ENCODE assay signal across 12 mouse cellular contexts in genomic region chr1:91086325-91086724, GRCm38 (mm10). TPM values are rescaled to one million over a fixed set of nuclear protein-coding genes. Genes with fewer than 3 reads are reported as not detected.
DNase-seq lines count a peak whose midpoint lies in the region; ATAC-seq and TF ChIP-seq lines count a peak whose summit lies in the region.
"Had no signal": no experiment of that assay in that cellular context is flagged by ENCODE, and none has a peak within 500 bp of the region (broad histone marks: within the 10 kb centered on the region; RNA-seq: fewer than 3 reads in every experiment).

No protein-coding gene starts in this region.

- peaks cover 28% of the 10 kb centered on the region for H3K4me1 ChIP-seq in hindbrain, embryonic 10.5 days (replicated peaks)
- peaks cover 15% of the 10 kb centered on the region; the same call in 1 of the 2 replicates for H3K4me1 ChIP-seq in hindbrain, embryonic 13.5 days (replicated peaks)

- no peaks in the 10 kb centered on the region for H3K27me3 ChIP-seq in hindbrain, embryonic 10.5 days (ENCODE audit: insufficient read depth, poor library complexity, severe bottlenecking)
- H3K27me3 ChIP-seq in hindbrain, embryonic 13.5 days: no peaks in the 10 kb centered on the region
- no peaks in the 10 kb centered on the region for H3K27me3 ChIP-seq in C2C12 (ENCODE audit: control insufficient read depth, insufficient read depth, insufficient read length)
- H3K27me3 ChIP-seq: liver, embryonic 15.5 days had no signal

- no peak overlapping the region for H3ac ChIP-seq in C2C12 (ENCODE audit: control insufficient read depth, insufficient read length, low read depth)

- no peak overlapping the region for H3K4me2 ChIP-seq in hindbrain, embryonic 13.5 days
- H3K4me2 ChIP-seq: liver, embryonic 15.5 days had no signal

- DNase-seq in hindbrain, embryonic 10.5 days (ENCODE audit: low spot score): no peak
- DNase-seq in A20 (ENCODE audit: low read depth, low spot score): peak; percentile 35
- peak; percentile 59 for DNase-seq in gonadal fat pad, adult 2 months (ENCODE audit: low read depth)
- no peak for DNase-seq in spleen, postnatal 14 days (ENCODE audit: low spot score in 2 of 2)
- DNase-seq in gastrocnemius, adult 8-10 months (ENCODE audit: low spot score in 2 of 2): no peak
- no peak for DNase-seq in lung, adult 18-20 months
- DNase-seq: cerebellum, adult 11-12 months; gastrocnemius, postnatal 10 days had no signal

- no peak for ATAC-seq in hindbrain, embryonic 13.5 days (ENCODE audit: low FRiP score)

- H3K4me3 ChIP-seq in hindbrain, embryonic 10.5 days: no peak overlapping the region
- H3K4me3 ChIP-seq in hindbrain, embryonic 13.5 days: no peak overlapping the region
- H3K4me3 ChIP-seq in C2C12 (ENCODE audit: insufficient read depth, poor library complexity, severe bottlenecking): no peak overlapping the region
- H3K4me3 ChIP-seq: liver, embryonic 15.5 days had no signal

- TF ChIP-seq CTCF in C2C12 (IDR thresholded peaks at IDR 0.05; ENCODE audit: control insufficient read depth, insufficient read depth, insufficient read length): no peak

- peaks cover 98% of the 10 kb centered on the region for H3K79me2 ChIP-seq in C2C12 (ENCODE audit: control insufficient read depth, insufficient read depth)

- 34% methylated on average over 3 of the region's 3 CpGs for WGBS in hindbrain, embryonic 10.5 days
- 37% methylated on average over 3 of the region's 3 CpGs for WGBS in hindbrain, embryonic 13.5 days

- no peaks in the 10 kb centered on the region for H3K9me3 ChIP-seq in hindbrain, embryonic 10.5 days
- no peaks in the 10 kb centered on the region for H3K9me3 ChIP-seq in hindbrain, embryonic 13.5 days
- H3K9me3 ChIP-seq: liver, embryonic 15.5 days had no signal

- H3K27ac ChIP-seq in hindbrain, embryonic 10.5 days: peak overlapping the region; percentile 63
- H3K27ac ChIP-seq in hindbrain, embryonic 13.5 days: no peak overlapping the region
- H3K27ac ChIP-seq: liver, embryonic 15.5 days had no signal

- H3K36me3 ChIP-seq in hindbrain, embryonic 10.5 days: no peaks in the 10 kb centered on the region
- no peaks in the 10 kb centered on the region for H3K36me3 ChIP-seq in hindbrain, embryonic 13.5 days
- peaks cover 66% of the 10 kb centered on the region for H3K36me3 ChIP-seq in C2C12 (ENCODE audit: control insufficient read depth, insufficient read depth)

- peaks cover 49% of the 10 kb centered on the region for H3K79me3 ChIP-seq in C2C12 (ENCODE audit: low read depth)

- no peak overlapping the region for H3K9ac ChIP-seq in hindbrain, embryonic 13.5 days
- H3K9ac ChIP-seq: liver, embryonic 15.5 days had no signal

TF ChIP-seq in C2C12, 6 proteins besides CTCF, POLR2A, EP300 and RAD21:
- TF ChIP-seq CEBPB (IDR thresholded peaks at IDR 0.05; ENCODE audit: low read depth) (no peak), FOSL1 (IDR thresholded peaks at IDR 0.05; ENCODE audit: insufficient read depth, low read length, poor library complexity, severe bottlenecking) (no peak), USF1 (IDR thresholded peaks at IDR 0.05; ENCODE audit: low read depth) (peak; percentile 23)

RNA-seq across cellular contexts. Expression of gene Rbm44, which starts 58.6 kb away (rescaled TPM):
- polyA plus RNA-seq in hindbrain, embryonic 10.5 days (2016; fragmentation: Nextera tagmentation; extraction: Ambion mirVana): 0.57 and 0.58 TPM in 2 replicates
- 0.16 and 0.23 TPM in 2 replicates for polyA plus RNA-seq in hindbrain, embryonic 13.5 days (2015; fragmentation: Nextera tagmentation; extraction: Ambion mirVana)
- polyA plus RNA-seq in C2C12 (2012; fragmentation: generic; extraction: Trizol): not detected
- polyA plus RNA-seq in gonadal fat pad, adult 2 months (2012; rRNA removed): 0.05 and 0.15 TPM in 2 replicates
- not detected for total RNA-seq in gastrocnemius, adult 8-10 months (2022)
- polyA plus RNA-seq: small intestine, adult 2 months had no signal

Comparison
In these comparisons a context has a peak if more than half of its experiments do, and no peak if none do; other contexts are left out.
1. DNase-seq: peak in A20 (single experiment) and gonadal fat pad, adult 2 months (single experiment); none in hindbrain, embryonic 10.5 days (single experiment), spleen, postnatal 14 days (0 of 2), gastrocnemius, adult 8-10 months (0 of 2) and lung, adult 18-20 months (0 of 2).